Mouse (Mus musculus) lung, adult 2 months (tissue): ENCODE results near the gene Mark3.

Experiments used
- CTCF ChIP-seq: fragments of 200-500 bp; IDR thresholded peaks from 2 replicates; pipeline ENCODE4 v1.5.1; 2011; ENCODE audit warnings: mild to moderate bottlenecking, low read length, control low read depth; ENCODE audit not compliant: insufficient read depth
- POLR2A ChIP-seq: fragments of 200-500 bp; IDR thresholded peaks from 2 replicates; pipeline ENCODE4 v1.6.1; 2011; ENCODE audit warnings: low read depth, mild to moderate bottlenecking, control low read depth, low read length, borderline replicate concordance; ENCODE audit errors: extremely low read depth

DNA sequence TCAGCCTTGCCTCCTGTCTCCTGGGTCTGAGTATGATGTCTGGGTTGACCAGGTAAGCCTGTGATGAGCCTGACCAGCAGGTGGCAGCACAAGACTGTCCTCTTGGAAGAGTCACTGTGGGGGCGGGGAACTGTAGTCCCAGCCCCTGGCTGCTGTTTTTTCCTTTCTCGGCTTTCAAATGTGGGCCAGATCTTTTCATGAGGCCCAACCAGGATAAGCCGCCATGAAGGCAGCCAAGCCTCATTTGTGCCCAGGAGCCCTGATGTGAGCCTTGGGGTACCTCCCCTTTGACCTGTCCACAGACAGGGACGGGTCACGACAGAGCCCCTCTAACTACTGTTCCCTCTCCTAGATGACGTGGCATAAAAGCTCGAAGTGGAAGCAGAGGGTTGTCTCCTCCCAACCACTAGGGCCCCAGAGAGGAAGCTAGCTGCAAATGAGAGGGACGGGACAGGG, 94.2 kb downstream of the Mark3 start:
- TF ChIP-seq CTCF: peak; percentile 97
- TF ChIP-seq POLR2A: no peak
